Mouse (Mus musculus) lung, postnatal 0 days (tissue): Measurements from ENCODE around the gene Wdr64. TPM values are rescaled to one million over a fixed set of nuclear protein-coding genes. Genes with fewer than 3 reads are reported as not detected.
A peak's percentile ranks its signal among the peaks of the same experiment; 100 is the strongest.

Source experiments
- ATAC-seq: fragments of 200-750 bp; cut with Nextera tagmentation; 2 replicates; pipeline ENCODE4 v1.8.0; 2017; ENCODE audit warnings: moderate library complexity
- DNase-seq: peaks from one replicate; pipeline ENCODE4 v3.0.0-alpha.2; 2016; ENCODE audit warnings: low spot score
- H3K27ac ChIP-seq: fragments of 300-500 bp; sonication (generic); 2 replicates; pipeline ENCODE4 v1.5.1; 2014; ENCODE audit warnings: antibody characterized with exemption, mild to moderate bottlenecking, low read length, mixed read lengths
- H3K27me3 ChIP-seq: fragments of 300-500 bp; sonication (generic); replicated peaks from 2 replicates; pipeline ENCODE4 v1.6.1; 2014; ENCODE audit warnings: low read length, mixed read lengths; ENCODE audit not compliant: insufficient read depth
- H3K36me3 ChIP-seq: fragments of 300-500 bp; sonication (generic); 2 replicates; pipeline ENCODE4 v1.6.1; 2014; ENCODE audit warnings: low read length, mixed read lengths; ENCODE audit not compliant: insufficient read depth
- H3K4me1 ChIP-seq: fragments of 300-500 bp; sonication (generic); 2 replicates; pipeline ENCODE4 v1.6.1; 2014; ENCODE audit warnings: antibody characterized with exemption, low read depth, low read length, mixed read lengths; ENCODE audit not compliant: insufficient read depth
- H3K4me2 ChIP-seq: fragments of 300-500 bp; sonication (generic); replicated peaks from 2 replicates; pipeline ENCODE4 v1.6.1; 2014; ENCODE audit warnings: low read depth, mild to moderate bottlenecking, low read length, moderate library complexity, mixed read lengths
- H3K4me3 ChIP-seq: fragments of 300-500 bp; sonication (generic); 2 replicates; pipeline ENCODE4 v1.5.1; 2014; ENCODE audit warnings: low read depth, low read length
- H3K9ac ChIP-seq: fragments of 300-500 bp; sonication (generic); replicated peaks from 2 replicates; pipeline ENCODE4 v1.6.1; 2014; ENCODE audit warnings: low read depth, mild to moderate bottlenecking
- H3K9me3 ChIP-seq: fragments of 300-500 bp; sonication (generic); 2 replicates; pipeline ENCODE4 v1.6.1; 2016; ENCODE audit warnings: low read length, mixed read lengths
- CTCF ChIP-seq: IDR thresholded peaks from 2 replicates; pipeline ENCODE4 v1.5.1; 2016; ENCODE audit warnings: antibody characterized with exemption, mild to moderate bottlenecking
- EP300 ChIP-seq: IDR thresholded peaks from 2 replicates; pipeline ENCODE4 v1.6.1; 2016; ENCODE audit warnings: antibody characterized with exemption, mild to moderate bottlenecking, control low read depth
- WGBS: fragments of 180-500 bp; shearing (Covaris S2); extraction: QIAGEN DNeasy Blood & Tissue Kit; methylation state at CpG from one replicate; pipeline ENCODE4 v1.1.7; 2014; 5-methylcytosine and 5-hydroxymethylcytosine counted together
- polyA plus RNA-seq: library from polyadenylated mRNA; unstranded; fragments of >200 nt; fragmentation: Nextera tagmentation; extraction: Ambion mirVana; gene quantifications from 2 replicates; pipeline ENCODE4 v1.2.1, GENCODE M21; 2015

Wdr64 gene
- not detected in 2 replicates for polyA plus RNA-seq

GRCm38 (mm10) chr1:175698293-175698692 is at the start of gene Wdr64:
Gene Wdr64, plus strand, starts transcription at chr1:175698593.
- no peak for ATAC-seq
- no peak within 1 kb of the TSS for H3K4me2 ChIP-seq
- TF ChIP-seq EP300 (no peak), CTCF (no peak)
- no peaks in the 10 kb centered on the region for H3K4me1 ChIP-seq
- H3K27ac ChIP-seq, result no peak within 1 kb of the TSS
- H3K27me3 ChIP-seq, result no peaks in the 10 kb centered on the region
- DNase-seq, result no peak
- H3K9me3 ChIP-seq, result no peaks in the 10 kb centered on the region
- no peaks in the 10 kb centered on the region for H3K36me3 ChIP-seq
- no peak within 1 kb of the TSS for H3K9ac ChIP-seq
- H3K4me3 ChIP-seq, result no peak within 1 kb of the TSS
- 63% methylated on average over 1 of the region's 1 CpGs for WGBS

GRCm38 (mm10) chr1:175648615-175649014 is 49.8 kb upstream of the Wdr64 start:
- DNase-seq, result no peak
- H3K4me3 ChIP-seq, result no peak overlapping the region
- no peak for TF ChIP-seq EP300
- TF ChIP-seq CTCF, result no peak
- H3K27me3 ChIP-seq, result no peaks in the 10 kb centered on the region
- no peak overlapping the region for H3K4me2 ChIP-seq
- no peaks in the 10 kb centered on the region for H3K9me3 ChIP-seq
- no peaks in the 10 kb centered on the region for H3K4me1 ChIP-seq
- no peak overlapping the region for H3K9ac ChIP-seq
- ATAC-seq, result no peak
- 92% methylated on average over 4 of the region's 4 CpGs for WGBS
- H3K27ac ChIP-seq, result no peak overlapping the region
- no peaks in the 10 kb centered on the region for H3K36me3 ChIP-seq

- 86% methylated on average over 4 of the region's 4 CpGs for WGBS
- H3K4me2 ChIP-seq, result no peak overlapping the region
- no peak overlapping the region for H3K9ac ChIP-seq
- no peaks in the 10 kb centered on the region for H3K27me3 ChIP-seq
- H3K4me3 ChIP-seq, result no peak overlapping the region
- DNase-seq (no peak), ATAC-seq (no peak)
- H3K27ac ChIP-seq, result no peak overlapping the region
- TF ChIP-seq CTCF, result no peak
- TF ChIP-seq EP300, result no peak
- no peaks in the 10 kb centered on the region for H3K9me3 ChIP-seq
- H3K36me3 ChIP-seq, result no peaks in the 10 kb centered on the region
- no peaks in the 10 kb centered on the region for H3K4me1 ChIP-seq
Observed at GRCm38 (mm10) chr1:175659900-175660299, 38.5 kb upstream of the Wdr64 start.

GRCm38 (mm10) chr1:175668666-175669405 is 29.6 kb upstream of the Wdr64 start:
- DNase-seq (peak; percentile 46), ATAC-seq (no peak; the same call in 1 of the 2 replicates)
- Histone ChIP-seq H3K27me3 (no peaks in the 10 kb centered on the region), H3K4me3 (no peak overlapping the region), H3K9me3 (no peaks in the 10 kb centered on the region), H3K36me3 (no peaks in the 10 kb centered on the region), H3K4me2 (no peak overlapping the region), H3K9ac (no peak overlapping the region), H3K27ac (no peak overlapping the region), H3K4me1 (no peaks in the 10 kb centered on the region)
- TF ChIP-seq EP300 (no peak), CTCF (peak; percentile 74)
- 66% methylated on average over 5 of the region's 5 CpGs for WGBS

GRCm38 (mm10) chr1:175669456-175669855 is 28.9 kb upstream of the Wdr64 start:
- H3K9ac ChIP-seq, result no peak overlapping the region
- no peaks in the 10 kb centered on the region for H3K27me3 ChIP-seq
- no peak overlapping the region for H3K27ac ChIP-seq
- 87% methylated on average over 3 of the region's 3 CpGs for WGBS
- H3K4me2 ChIP-seq, result no peak overlapping the region
- no peaks in the 10 kb centered on the region for H3K9me3 ChIP-seq
- H3K4me3 ChIP-seq, result no peak overlapping the region
- no peak for DNase-seq
- no peak for TF ChIP-seq CTCF
- ATAC-seq, result no peak
- H3K36me3 ChIP-seq, result no peaks in the 10 kb centered on the region
- no peaks in the 10 kb centered on the region for H3K4me1 ChIP-seq

- H3K9me3 ChIP-seq, result no peaks in the 10 kb centered on the region
- no peak overlapping the region for H3K27ac ChIP-seq
- DNase-seq (no peak), ATAC-seq (no peak)
- H3K36me3 ChIP-seq, result no peaks in the 10 kb centered on the region
- no peak overlapping the region for H3K9ac ChIP-seq
- no peaks in the 10 kb centered on the region for H3K4me1 ChIP-seq
- no peak for TF ChIP-seq CTCF
- TF ChIP-seq EP300, result no peak
- H3K4me3 ChIP-seq, result no peak overlapping the region
- WGBS, result 83% methylated on average over 7 of the region's 7 CpGs
- no peaks in the 10 kb centered on the region for H3K27me3 ChIP-seq
- no peak overlapping the region for H3K4me2 ChIP-seq
Observed at GRCm38 (mm10) chr1:175670042-175670441, 28.4 kb upstream of the Wdr64 start.
